Mouse (Mus musculus) CH12.LX (cell line): Measurements from ENCODE around the gene Fah.

Experiments used
- CHD1 ChIP-seq: IDR thresholded peaks from 2 replicates; pipeline ENCODE4 v1.6.1; 2012; ENCODE audit warnings: low read depth, low read length, improper control_type of control experiment, inconsistent platforms
- CTCF ChIP-seq, 2 experiments: IDR thresholded peaks in 1 of 2; conservative IDR thresholded peaks in 1 of 2; 2 replicates each; pipeline ENCODE4 v1.5.1; 2011 to 2012; ENCODE audit warnings: low read depth in 2 of 2, low read length in 2 of 2, improper control_type of control experiment in 1 of 2, inconsistent platforms in 1 of 2, mild to moderate bottlenecking in 1 of 2, moderate library complexity in 1 of 2
- EP300 ChIP-seq: IDR thresholded peaks from 2 replicates; pipeline ENCODE4 v1.6.1; 2011; ENCODE audit warnings: low read length, improper control_type of control experiment
- ETS1 ChIP-seq: conservative IDR thresholded peaks from 2 replicates; pipeline ENCODE4 v1.6.1; 2012; ENCODE audit warnings: low read depth, mild to moderate bottlenecking, inconsistent platforms, low read length, improper control_type of control experiment, moderate library complexity
- HCFC1 ChIP-seq: IDR thresholded peaks from 2 replicates; pipeline ENCODE4 v1.6.1; 2012; ENCODE audit warnings: low read depth, mild to moderate bottlenecking, inconsistent platforms, low read length, improper control_type of control experiment
- MAFK ChIP-seq: IDR thresholded peaks from 2 replicates; pipeline ENCODE4 v1.6.1; 2011; ENCODE audit warnings: low read length, improper control_type of control experiment; ENCODE audit not compliant: insufficient replicate concordance
- MXI1 ChIP-seq: IDR thresholded peaks from 2 replicates; pipeline ENCODE4 v1.6.1; 2011; ENCODE audit warnings: mild to moderate bottlenecking, low read depth, low read length, improper control_type of control experiment
- MYC ChIP-seq: IDR thresholded peaks from 2 replicates; pipeline ENCODE4 v1.6.1; 2011; ENCODE audit warnings: low read depth, mild to moderate bottlenecking, improper control_type of control experiment, low read length
- POLR2A ChIP-seq: IDR thresholded peaks from 2 replicates; pipeline ENCODE4 v1.6.1; 2011; ENCODE audit warnings: low read depth, mild to moderate bottlenecking, improper control_type of control experiment, low read length
- SMC3 ChIP-seq: IDR thresholded peaks from 2 replicates; pipeline ENCODE4 v1.6.1; 2011; ENCODE audit warnings: low read depth, low read length, improper control_type of control experiment
- USF1 ChIP-seq: IDR thresholded peaks from 2 replicates; pipeline ENCODE4 v1.6.1; 2014; ENCODE audit warnings: low read depth, mild to moderate bottlenecking, inconsistent platforms, low read length, improper control_type of control experiment
- ZC3H11A ChIP-seq: IDR thresholded peaks from 2 replicates; pipeline ENCODE4 v1.6.1; 2012; ENCODE audit warnings: low read depth, mild to moderate bottlenecking, inconsistent platforms, low read length, improper control_type of control experiment

DNA sequence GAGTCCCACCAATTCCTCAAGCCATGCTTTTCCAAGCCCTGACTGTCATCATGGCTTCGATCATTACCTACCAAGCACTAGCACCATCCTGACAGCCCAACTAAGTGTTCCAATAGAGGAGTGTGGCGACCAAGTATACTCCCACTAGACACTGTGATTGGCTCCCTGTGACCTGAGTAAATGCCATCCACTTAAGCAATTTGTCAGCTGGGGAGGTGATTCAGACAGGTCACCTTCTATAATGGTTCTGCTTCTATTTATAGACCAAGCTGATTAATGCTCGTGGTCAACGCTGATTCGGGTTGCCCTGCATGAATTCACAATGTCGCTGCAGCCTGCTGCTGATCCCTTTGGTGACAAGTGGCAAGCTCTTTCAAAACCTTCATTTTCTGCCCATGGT is 40.3 kb downstream of the Fah start:
- TF ChIP-seq ETS1, result no peak
- no peak for TF ChIP-seq MYC
- no peak for TF ChIP-seq CTCF (conservative IDR thresholded peaks at IDR 0.05 in 1 of 2, IDR thresholded peaks at IDR 0.05 in 1 of 2; ENCODE audit: low read depth in 2 of 2, low read length in 2 of 2)
- TF ChIP-seq CHD1, result no peak
- TF ChIP-seq EP300, result no peak
- no peak for TF ChIP-seq USF1
- no peak for TF ChIP-seq MAFK
- TF ChIP-seq HCFC1, result no peak
- TF ChIP-seq POLR2A, result no peak
- TF ChIP-seq ZC3H11A, result no peak
- TF ChIP-seq SMC3, result no peak
- TF ChIP-seq MXI1, result no peak
